Mouse (Mus musculus) heart, adult 2 months (tissue): ENCODE measurements around the gene Zfp981. TPM values are rescaled to one million over a fixed set of nuclear protein-coding genes. Genes with fewer than 3 reads are reported as not detected.
"Not testable (repeated sequence)": the region's sequence is repeated elsewhere in the genome, so short reads cannot be mapped to it uniquely, and the experiment has no call there.

Source experiments
- DNase-seq, 2 experiments: peaks; one replicate each; pipeline ENCODE4 v3.0.0; 2021
- H3K27ac ChIP-seq: fragments of 200-600 bp; 2 replicates; pipeline ENCODE4 v1.8.1; 2022
- H3K27me3 ChIP-seq: fragments of 200-500 bp; 2 replicates; pipeline ENCODE4 v1.6.1; 2012; ENCODE audit warnings: mild to moderate bottlenecking, low read length, inconsistent platforms, mixed read lengths; ENCODE audit not compliant: control insufficient read depth, insufficient read depth
- H3K36me3 ChIP-seq: fragments of 200-500 bp; 2 replicates; pipeline ENCODE4 v1.6.1; 2012; ENCODE audit warnings: low read length, inconsistent platforms; ENCODE audit not compliant: control insufficient read depth, insufficient read depth
- H3K4me1 ChIP-seq: fragments of 200-500 bp; 2 replicates; pipeline ENCODE4 v1.6.1; 2011; ENCODE audit warnings: low read length; ENCODE audit not compliant: control insufficient read depth, insufficient read depth
- H3K4me3 ChIP-seq: fragments of 200-600 bp; 2 replicates; pipeline ENCODE4 v1.8.1; 2022
- H3K79me2 ChIP-seq: fragments of 200-500 bp; replicated peaks from 2 replicates; pipeline ENCODE4 v1.6.1; 2012; ENCODE audit warnings: mild to moderate bottlenecking, inconsistent platforms, low read length, moderate library complexity, mixed read lengths; ENCODE audit not compliant: control insufficient read depth, insufficient read depth
- H3K9ac ChIP-seq: fragments of 200-500 bp; 2 replicates; pipeline ENCODE4 v1.6.1; 2012; ENCODE audit warnings: low read depth, mild to moderate bottlenecking, control low read depth, inconsistent platforms, low read length, mixed read lengths
- CTCF ChIP-seq: fragments of 200-600 bp; IDR thresholded peaks from 2 replicates; pipeline ENCODE4 v1.8.1; 2022; ENCODE audit warnings: antibody characterized with exemption, mild to moderate bottlenecking, moderate library complexity
- EP300 ChIP-seq: fragments of 200-500 bp; IDR thresholded peaks from 2 replicates; pipeline ENCODE4 v1.6.1; 2011; ENCODE audit warnings: low read depth, low read length, control low read depth; ENCODE audit not compliant: insufficient read depth
- POLR2A ChIP-seq: fragments of 200-500 bp; IDR thresholded peaks from 2 replicates; pipeline ENCODE4 v1.6.1; 2011; ENCODE audit warnings: mild to moderate bottlenecking, low read depth, low read length, control low read depth; ENCODE audit not compliant: insufficient read depth
- WGBS: fragments of 180-500 bp; shearing (Covaris S2); methylation state at CpG from one replicate; pipeline ENCODE4 v1.1.7; 2018; 5-methylcytosine and 5-hydroxymethylcytosine counted together
- intact Hi-C: fragments of 180-260 bp; cut with DNase I; formaldehyde crosslinking; loops from one replicate; pipeline ENCODE4 v1.15.1; 2025
- polyA plus RNA-seq: library from polyadenylated mRNA; depleted of rRNA; stranded (reverse); fragments of >200 nt; gene quantifications from 2 replicates; pipeline ENCODE4 v1.2.3, GENCODE M21; 2012; rRNA removed
- total RNA-seq, 2 experiments: library from RNA; stranded (reverse); gene quantifications; 2 replicates each; pipeline ENCODE4 v1.2.3; 2021

Gene Zfp981
- total and polyA plus RNA-seq, 3 experiments, result 0.04 to 0.55 (median 0.48) TPM

- intact Hi-C loops, result no loop called here
- H3K27me3 ChIP-seq, result no peaks in the 10 kb centered on the region
- no peak overlapping the region for H3K9ac ChIP-seq
- TF ChIP-seq EP300 (no peak), CTCF (no peak), POLR2A (no peak)
- WGBS, result 18% methylated on average over 1 of the region's 1 CpGs
- DNase-seq, result no peak
- H3K4me1 ChIP-seq, result no peaks in the 10 kb centered on the region
- no peaks in the 10 kb centered on the region for H3K36me3 ChIP-seq
- no peaks in the 10 kb centered on the region for H3K79me2 ChIP-seq
- H3K27ac ChIP-seq, result no peak overlapping the region
- no peak overlapping the region for H3K4me3 ChIP-seq
Measured at GRCm38 (mm10) chr4:146516474-146516873, 14.6 kb downstream of the Zfp981 start.

GRCm38 (mm10) chr4:146517150-146517549 lies 15.3 kb downstream of the Zfp981 start:
- 41% methylated on average over 2 of the region's 2 CpGs for WGBS
- H3K27ac ChIP-seq, DNase-seq, H3K27me3 ChIP-seq, intact Hi-C loops, H3K4me3 ChIP-seq, H3K9ac ChIP-seq, H3K36me3 ChIP-seq, H3K79me2 ChIP-seq, H3K4me1 ChIP-seq: not testable (repeated sequence)

- intact Hi-C loops, result no loop called here
- H3K9ac ChIP-seq, result no peak overlapping the region
- no peak for DNase-seq
- H3K4me1 ChIP-seq, result no peaks in the 10 kb centered on the region
- H3K27ac ChIP-seq, result no peak overlapping the region
- no peaks in the 10 kb centered on the region for H3K27me3 ChIP-seq
- no peak for TF ChIP-seq EP300
- no peak for TF ChIP-seq POLR2A
- TF ChIP-seq CTCF, result no peak
- no peaks in the 10 kb centered on the region for H3K36me3 ChIP-seq
- no peaks in the 10 kb centered on the region for H3K79me2 ChIP-seq
- H3K4me3 ChIP-seq, result no peak overlapping the region
- whole genome bisulfite sequencing, result 72% methylated on average over 2 of the region's 2 CpGs
Measured at GRCm38 (mm10) chr4:146520723-146521122, 18.9 kb downstream of the Zfp981 start.

- no peak for DNase-seq
- intact Hi-C loops, result no loop called here
- Histone ChIP-seq H3K4me3 (no peak overlapping the region), H3K4me1 (no peaks in the 10 kb centered on the region), H3K36me3 (no peaks in the 10 kb centered on the region), H3K9ac (no peak overlapping the region), H3K79me2 (no peaks in the 10 kb centered on the region), H3K27ac (no peak overlapping the region), H3K27me3 (no peaks in the 10 kb centered on the region)
- TF ChIP-seq CTCF (no peak), EP300 (no peak), POLR2A (no peak)
- 78% methylated on average over 4 of the region's 4 CpGs for WGBS
Measured at GRCm38 (mm10) chr4:146534574-146534973, 32.7 kb downstream of the Zfp981 start.

GRCm38 (mm10) chr4:146535883-146536282 lies 34.1 kb downstream of the Zfp981 start:
- Histone ChIP-seq H3K27ac (no peak overlapping the region), H3K4me3 (no peak overlapping the region), H3K4me1 (no peaks in the 10 kb centered on the region), H3K9ac (no peak overlapping the region), H3K36me3 (no peaks in the 10 kb centered on the region), H3K27me3 (no peaks in the 10 kb centered on the region), H3K79me2 (no peaks in the 10 kb centered on the region)
- DNase-seq, result no peak
- TF ChIP-seq CTCF, result no peak
- intact Hi-C loops, result no loop called here

- intact Hi-C loops, H3K36me3 ChIP-seq, H3K27me3 ChIP-seq, H3K9ac ChIP-seq, H3K4me1 ChIP-seq, H3K79me2 ChIP-seq, H3K27ac ChIP-seq, DNase-seq, H3K4me3 ChIP-seq: not testable (repeated sequence)
- 0% methylated on average over 10 of the region's 111 CpGs for WGBS
Measured at GRCm38 (mm10) chr4:146579905-146580873, 78.4 kb downstream of the Zfp981 start.

Other genes starting within 250 kb of the Zfp981 start
- 1 to 10 TPM; 2.1 to 2.3 TPM for gene Zfp992, start 53.0 kb upstream of the Zfp981 start, total RNA-seq
- gene Zfp992, start 53.0 kb upstream of the Zfp981 start, polyA plus RNA-seq, result 0.49 and 1.1 TPM in 2 replicates
- gene Zfp993, start 108.9 kb downstream of the Zfp981 start, total RNA-seq, result 1 to 10 TPM; 5.5 to 7.0 TPM
- gene Zfp993, start 108.9 kb downstream of the Zfp981 start, polyA plus RNA-seq, result 1.2 and 5.3 TPM in 2 replicates